Mouse (Mus musculus) cerebellum, postnatal 10 days (tissue): ENCODE measurements around the gene Shpk.

ENCODE experiments used
- DNase-seq, 2 experiments: peaks; one replicate each; pipeline ENCODE4 v3.0.0; 2021; ENCODE audit warnings: mixed read lengths in 2 of 2

The Shpk gene

DNA sequence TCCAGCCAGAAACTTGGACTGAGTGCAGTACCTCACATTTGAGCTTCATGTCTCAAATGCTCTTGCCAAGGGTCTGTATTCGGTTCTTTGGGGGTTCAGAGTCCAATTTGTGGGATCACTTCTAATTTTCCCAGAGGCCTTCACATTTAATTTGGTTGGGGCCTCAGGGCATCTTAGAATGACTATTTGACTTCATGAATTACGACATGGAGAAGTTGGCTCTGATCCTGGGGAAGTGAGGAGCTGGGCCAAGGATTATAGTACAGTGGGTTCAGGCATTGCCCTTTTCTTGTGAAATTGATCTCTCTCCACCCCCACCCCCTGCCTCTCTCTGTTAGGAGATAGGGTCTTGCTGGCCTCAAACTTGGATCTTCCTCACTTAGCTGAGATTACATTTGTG lies 1.8 kb downstream of the Shpk start:
- DNase-seq, result no peak

DNA sequence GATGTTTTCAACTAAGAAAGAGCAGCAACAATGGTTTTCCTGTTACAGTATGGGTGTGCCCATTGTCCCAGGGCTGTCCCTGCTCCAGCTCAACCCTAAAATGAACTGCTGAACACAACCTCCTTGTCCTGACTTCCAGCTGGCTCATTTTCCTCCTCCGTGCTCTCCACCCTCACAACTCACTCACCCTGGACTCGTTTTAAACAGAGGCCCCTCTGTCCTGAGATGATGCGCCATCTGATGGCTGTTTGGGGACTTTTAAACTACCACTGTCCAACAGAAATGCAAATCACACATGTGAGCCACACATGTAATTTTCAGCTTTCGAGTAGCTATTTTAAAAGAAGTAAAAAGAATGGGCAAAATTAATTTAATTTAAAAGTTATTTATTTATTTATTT lies 2.3 kb downstream of the Shpk start:
- DNase-seq, result peak in 1 of 2 experiments; percentile 29

DNA sequence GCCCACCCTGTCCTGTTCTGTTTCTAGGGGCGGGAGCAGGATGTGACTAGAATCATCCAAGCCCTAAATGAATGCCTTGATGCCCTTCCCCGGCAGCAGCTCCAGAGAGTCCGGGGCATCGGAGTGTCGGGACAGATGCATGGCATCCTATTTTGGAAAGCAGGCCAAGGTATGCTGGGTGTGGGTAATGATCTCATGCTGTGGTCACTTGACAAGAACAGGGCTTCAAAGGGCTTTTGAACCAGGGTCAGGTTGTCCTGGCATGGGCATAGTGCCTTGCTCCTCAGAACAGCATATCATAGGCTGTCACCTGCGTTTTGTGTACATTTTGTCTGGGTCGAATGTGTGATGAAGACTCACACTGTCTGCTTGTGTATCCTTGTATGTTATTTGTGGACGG lies 4.6 kb downstream of the Shpk start:
- DNase-seq, result no peak

DNA sequence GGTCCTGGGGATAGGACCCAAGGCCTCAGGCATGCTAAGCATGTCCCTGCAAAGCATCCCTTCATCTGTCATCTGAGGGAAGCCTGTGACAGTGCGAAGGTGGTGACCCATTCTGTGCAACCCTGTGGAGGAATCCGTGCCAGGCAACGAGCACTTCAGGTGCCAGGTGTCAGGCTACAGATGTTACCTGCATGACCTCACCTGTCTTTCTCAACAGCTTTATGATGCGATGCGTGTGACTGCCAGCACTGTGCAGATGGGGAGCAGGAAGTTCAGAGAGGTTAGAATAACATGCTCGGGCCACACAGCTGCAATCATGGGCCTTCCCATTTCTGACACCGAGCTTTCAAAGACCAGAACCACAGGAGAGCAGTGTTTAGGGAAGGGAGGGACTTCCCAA lies 5.9 kb downstream of the Shpk start:
- DNase-seq, result no peak

DNA sequence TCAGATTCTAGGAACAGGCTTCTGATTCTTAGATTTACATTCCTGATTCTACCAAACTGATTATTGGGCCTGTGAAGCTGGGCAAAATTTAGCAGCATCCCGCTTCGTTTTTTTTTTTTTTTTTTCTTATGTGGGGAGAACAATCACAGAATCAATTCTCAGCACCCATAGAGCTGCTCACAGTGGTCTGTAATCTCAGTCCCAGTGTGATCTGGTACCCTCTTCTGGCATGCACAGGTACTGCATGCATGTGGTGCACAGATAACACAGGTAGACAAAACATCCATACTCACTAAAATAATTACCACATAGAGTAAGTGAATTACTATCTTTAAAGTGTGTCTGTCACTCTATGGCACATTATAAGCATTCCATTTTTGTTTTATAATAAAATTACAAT lies 8.4 kb downstream of the Shpk start:
- DNase-seq, result no peak

DNA sequence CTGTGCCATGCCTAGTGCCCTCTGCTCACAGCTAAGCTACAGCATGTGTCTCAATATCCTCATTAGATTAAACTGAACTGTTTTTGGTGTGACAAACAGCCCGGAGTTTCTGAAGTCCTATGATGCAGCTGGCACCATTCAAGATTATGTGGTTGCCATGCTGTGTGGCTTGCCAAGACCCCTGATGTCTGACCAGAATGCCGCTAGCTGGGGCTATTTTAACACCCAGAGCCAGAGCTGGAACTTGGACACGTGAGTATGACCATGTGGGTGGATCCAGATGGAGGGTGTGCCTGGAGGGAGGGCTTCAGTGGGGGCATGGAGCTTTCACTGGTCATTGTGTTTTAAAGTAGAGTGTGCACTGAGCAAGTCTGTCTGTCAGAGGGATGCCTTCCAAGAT lies 14.7 kb downstream of the Shpk start:
- peak; percentile 56 to 71 for DNase-seq

DNA sequence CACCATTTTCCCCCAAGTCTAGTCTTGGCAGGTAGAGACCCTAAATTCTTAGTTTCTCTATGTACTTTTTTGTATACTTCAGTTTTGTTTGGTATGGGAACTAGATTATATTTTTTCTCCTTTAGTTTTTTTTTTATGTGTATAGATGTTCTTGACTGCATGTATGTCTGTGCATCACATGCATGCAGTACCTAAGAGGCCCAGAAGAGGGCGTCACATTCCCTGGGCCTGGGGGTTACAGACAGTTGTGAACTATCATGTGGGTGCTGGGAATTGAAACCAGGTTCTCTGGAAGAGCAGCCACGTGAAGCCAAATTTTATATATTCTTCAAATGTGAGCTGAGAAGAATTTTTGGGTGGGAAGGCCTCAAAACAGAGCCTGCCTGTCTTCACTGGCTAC lies 20.4 kb downstream of the Shpk start:
- no peak for DNase-seq

DNA sequence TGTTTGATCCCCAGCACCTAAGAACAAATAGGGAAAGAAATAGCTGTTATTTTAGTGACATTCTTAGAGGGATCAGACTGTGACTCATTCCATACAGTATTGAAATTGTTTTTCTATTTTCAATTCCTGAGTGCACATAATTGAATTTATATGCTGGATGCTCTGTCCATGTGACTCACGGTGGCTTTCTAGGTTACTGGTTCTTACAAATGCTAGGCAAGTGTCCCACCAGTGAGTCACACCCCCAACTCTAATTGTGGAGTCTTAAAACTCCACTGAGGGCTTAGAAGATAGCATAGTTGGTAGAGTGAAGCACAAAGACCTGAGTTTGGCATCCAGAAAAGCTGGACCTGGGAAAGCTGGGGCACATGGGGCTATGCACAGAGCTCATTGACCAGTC lies 21.4 kb downstream of the Shpk start:
- no peak for DNase-seq

DNA sequence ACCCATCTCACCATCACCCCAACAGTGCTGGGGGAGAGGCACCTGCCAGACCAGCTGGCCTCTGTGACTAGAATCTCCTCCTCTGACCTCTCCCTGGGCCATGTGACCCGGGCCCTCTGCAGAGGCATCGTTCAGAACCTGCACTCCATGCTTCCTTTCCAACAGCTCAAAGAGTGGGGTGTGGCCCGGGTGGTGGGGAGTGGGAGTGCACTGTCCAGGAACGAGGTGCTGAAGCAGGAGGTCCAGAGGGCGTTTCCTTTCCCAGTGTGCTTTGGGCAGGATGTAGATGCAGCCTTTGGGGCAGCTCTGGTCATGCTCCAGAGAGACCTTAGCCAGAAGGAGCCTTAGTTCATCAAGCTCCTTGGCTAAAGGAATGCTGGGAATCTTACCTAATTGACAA lies 23.6 kb downstream of the Shpk start:
- no peak for DNase-seq

DNA sequence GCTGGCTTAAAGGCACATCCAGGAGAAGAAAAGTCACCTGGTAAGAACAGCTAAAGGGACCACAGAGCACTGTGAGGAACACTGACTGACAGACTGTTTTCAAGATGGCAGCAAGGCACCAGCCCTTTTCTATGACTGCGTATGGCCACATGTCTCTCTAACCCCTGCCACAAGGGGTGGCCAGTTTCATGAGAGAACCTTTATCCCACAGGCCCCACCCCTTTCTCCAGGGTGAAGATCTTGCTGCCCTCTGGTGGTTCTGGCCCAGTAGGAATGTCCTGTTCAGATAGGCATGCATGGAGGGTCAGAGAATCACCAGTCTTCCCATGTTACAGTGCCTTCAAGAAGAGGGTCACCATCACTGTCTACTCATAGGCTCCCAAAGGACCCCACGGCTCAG lies 24.7 kb downstream of the Shpk start:
- peak; percentile 23 to 26 for DNase-seq

DNA sequence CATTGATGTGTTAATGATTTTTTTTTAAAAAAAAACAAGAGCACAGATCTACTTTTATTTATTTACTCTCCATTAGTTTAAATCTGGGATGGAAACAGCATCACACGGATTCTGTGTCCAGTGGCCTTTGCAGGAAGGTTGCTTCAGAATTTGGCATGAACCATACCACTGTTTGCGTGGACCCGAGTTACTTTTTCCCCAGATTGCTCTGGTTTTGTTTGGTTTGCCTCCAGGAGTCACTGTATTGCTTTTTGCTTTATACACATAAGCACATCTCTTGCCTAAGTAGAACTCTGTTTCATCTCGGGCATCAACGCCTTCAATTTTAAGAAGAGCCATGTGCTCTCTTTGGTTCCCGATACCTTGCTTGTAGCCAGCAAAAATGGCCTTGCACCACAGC lies 26.6 kb downstream of the Shpk start:
- no peak for DNase-seq

DNA sequence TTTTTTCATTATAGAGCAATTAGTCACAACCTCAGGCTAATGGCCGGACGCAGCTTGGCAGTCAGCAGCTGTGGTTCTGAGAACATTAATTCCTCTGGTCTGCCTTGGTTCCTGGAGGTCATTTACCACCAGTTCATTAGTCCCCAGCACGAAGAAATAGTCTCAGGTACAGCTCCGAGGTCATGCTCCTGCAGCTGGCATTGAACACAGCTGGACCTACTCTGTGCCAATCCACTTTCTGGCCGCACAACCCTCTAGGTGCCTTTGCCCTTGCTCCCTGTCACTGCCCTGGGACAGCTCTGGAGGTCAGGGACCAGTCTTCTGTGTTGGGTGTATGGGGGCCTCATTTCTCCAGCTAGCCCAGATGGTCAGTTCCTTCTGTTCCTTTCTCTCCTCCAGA lies 29.6 kb downstream of the Shpk start:
- DNase-seq, result no peak

DNA sequence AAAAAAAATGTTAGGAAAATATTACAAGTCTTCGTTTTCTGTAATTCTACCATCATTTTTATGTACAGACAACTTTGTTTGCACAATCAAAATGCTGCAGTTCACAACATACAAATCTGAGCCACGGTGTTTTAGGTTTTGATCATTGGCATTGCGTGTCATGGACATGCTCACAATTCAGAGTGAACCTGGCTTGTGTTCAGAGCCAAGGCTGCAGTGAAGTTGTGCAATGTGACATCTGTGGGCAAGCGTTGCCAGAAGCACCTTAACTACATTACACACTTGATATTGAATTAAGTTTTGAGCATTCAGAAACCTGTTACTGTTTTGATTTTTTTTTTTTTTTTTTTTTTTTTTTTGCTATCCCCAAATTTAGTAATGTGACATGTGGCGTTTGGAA lies 30.8 kb downstream of the Shpk start:
- DNase-seq, result no peak

DNA sequence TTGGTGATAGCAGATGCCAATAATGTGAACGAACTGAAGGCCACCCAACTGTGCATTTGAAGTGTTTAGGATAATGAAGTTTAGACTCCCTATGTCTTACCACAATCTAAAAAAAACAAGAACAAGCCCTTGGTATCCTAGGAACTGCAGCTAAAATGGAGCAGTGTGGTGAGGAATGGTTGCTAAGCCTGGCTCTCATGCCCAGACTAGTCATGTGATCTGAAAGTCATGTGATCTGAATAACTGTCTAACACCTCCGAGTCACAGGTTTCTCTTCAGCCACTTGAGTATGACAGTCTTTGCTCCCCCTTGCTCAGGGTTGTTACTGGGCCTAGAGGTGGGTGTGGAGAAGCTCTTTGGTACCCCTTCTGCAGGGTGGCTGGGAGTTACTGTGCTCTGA lies 33.3 kb downstream of the Shpk start:
- no peak for DNase-seq

DNA sequence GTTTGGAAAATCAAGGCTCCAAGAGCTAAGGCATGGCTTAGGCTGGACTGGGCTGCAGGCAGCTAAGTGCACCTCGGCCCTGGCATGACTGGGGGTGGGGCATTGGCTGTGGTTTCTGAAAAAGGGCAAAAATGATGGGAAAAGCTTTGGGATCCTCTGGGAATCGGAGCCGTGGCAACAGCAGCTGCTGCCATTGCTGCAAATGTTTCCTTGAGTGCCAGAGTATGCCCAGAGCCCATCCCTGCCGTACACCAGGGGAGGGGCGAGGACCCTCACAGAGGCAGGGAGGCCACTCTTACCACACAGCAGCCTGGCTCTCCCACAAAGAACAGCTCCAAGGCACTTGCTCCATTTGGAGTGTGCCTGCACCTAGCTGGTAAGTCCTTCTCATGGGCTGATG lies 34.7 kb downstream of the Shpk start, which contains the start of gene Trpv1:
Gene Trpv1, plus strand, starts transcription at position 301 of the 400 bp plus-strand sequence.
- DNase-seq, result no peak

DNA sequence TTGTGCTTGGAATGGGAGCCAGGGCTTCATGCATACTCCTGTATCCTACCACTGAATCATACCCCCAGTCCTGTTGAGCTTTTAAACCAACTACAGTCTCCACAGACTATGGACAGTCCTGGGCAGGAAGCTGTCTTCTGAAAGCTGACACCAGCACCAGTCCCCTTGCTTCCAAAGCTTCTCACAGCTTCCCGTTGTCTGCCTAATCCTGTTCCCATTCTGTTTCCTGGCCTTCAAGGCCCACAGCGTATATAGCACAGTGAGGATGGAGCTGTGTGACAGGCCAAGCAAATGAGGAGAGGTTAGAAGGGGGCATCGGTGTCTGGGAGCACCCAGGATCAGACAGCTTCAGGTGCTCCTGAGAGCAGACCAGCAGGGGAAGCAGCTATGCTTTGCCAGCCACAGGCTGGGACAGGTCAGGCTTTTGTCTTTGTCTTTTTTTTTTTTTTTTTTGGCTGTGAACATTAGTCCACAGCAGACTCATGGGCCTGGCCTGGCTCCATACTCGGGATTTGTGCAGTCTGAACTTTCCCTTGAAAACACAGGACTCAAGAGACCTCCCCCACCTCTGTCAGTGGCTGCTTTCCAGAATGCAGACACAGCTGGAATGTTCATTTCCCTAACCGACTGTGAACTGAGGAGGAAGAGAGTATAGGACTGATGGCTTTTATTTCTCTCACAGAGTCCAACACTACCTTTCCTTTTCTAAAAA lies 36.9 kb downstream of the Shpk start:
- DNase-seq, result peak in 1 of 2 experiments; percentile 34

DNA sequence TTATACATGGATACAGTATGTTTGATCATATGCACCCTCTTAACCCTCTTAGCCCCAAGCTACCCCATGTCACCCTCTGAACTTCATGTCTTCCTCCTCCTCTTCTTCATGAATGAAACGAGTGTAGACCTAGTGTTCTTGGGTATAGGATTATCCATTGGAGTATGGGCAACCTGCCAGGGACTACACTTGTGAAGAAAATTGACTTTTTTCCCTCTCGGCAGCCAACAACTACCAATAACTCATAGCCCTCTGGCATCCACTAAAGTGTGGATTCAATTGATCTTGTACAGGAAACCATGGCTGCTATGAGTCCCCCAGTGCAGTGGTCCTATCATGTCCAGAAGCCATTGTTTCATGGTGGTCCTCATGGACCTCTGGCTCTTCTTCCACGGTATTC lies 37.5 kb downstream of the Shpk start:
- no peak for DNase-seq

DNA sequence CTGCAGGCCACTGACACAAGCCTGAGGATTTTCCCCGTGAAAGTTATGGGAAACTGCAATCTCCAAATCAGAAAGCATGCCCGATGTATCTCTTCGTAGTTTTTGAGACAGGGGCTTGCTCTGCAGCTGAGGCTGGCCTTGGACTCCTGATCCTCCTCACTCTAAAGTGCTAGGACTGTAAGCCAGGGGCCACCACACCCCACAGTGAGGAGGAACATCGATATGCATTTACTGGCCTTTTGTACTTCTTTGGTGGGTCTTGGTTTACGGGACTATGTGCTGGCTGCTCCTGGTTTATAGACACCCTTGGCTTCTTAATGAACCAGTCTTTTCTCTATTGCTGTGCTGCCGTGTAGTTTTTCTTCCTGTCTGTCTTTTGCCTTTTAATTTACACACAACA lies 42.9 kb downstream of the Shpk start:
- no peak for DNase-seq

DNA sequence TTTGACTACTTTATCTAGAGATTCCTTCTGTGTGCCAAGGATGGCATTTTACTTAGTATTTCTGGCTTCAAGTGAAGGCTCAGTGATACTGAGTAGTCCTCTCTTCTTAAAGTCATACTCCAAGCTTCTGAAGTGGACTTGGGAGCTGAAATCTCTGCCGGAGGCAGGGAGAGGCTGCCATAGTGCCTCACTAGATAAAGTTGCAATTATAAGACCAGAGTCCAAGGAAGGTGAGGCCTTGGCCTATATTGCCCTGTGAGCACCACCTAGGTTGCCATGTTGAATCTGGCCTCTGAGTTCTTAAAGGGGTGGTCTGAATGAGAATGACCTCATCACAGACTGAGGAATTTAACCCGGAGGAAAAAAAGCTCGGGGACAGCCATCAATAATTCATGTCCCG lies 43.5 kb downstream of the Shpk start:
- no peak for DNase-seq

DNA sequence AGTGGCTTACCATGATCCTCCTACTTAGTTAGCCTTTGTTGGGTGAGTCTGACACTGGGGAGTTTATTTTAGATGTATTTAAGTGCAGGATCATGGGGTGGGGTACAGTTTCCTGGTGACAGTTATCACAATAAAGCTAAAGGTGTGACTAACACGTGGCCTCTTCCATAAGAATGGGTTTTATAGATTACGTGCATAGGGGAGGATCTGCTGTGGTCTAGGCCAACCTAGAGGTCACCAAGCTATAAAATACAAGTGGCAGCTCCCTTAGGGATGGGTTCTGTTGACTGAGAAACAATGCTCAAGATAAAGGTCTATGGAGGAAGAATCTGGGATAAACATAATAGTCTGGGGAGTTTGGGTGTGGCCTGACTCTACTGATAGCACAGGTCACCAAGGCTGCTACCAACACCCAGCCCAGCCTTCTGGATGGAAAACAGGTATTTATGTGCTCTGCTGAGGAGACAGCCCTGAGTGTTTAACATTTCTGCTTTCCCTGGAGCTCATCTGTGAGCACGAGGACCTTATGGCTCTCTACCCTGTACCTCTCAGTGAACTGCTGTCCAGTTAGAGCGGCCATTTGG lies 58.2 kb downstream of the Shpk start:
- DNase-seq, result no peak

DNA sequence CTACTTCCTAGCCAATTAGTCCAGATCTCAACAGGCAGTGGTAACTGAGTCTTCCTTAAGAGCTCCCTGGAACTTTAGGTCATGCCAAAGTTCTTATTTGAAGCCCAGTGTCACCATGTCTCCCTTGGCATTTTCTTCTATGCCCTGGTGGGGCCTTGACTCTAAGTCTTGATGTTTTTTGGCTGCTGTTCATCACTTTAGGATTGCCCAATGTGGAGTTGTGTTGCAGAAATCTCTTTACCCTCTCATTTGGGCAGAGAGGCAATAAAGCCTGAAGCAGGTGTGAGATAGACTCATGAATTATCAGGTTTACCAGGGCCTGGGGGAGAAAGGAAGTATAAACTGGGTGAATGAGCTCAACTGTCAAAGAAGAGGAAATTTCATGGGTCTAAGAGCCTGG lies 59.4 kb downstream of the Shpk start:
- no peak for DNase-seq

DNA sequence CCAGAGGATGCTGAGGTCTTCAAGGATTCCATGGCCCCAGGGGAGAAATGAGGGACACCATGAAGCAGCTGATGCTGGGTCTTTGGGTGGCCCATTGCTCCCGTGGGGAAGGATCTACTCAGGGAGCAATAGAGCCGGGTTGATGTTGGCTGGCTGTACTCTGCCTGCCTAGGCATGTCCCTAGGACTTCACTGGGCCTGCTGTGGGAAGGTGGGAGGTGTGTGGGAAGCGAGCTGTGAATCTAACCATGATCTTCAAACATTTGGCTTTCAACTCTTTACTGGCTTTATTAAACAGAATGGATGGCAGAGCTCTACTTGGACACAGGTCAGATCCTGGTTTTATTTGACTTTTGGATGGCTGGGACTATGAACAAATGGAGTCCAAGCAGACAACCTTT lies 61.2 kb downstream of the Shpk start:
- no peak for DNase-seq

DNA sequence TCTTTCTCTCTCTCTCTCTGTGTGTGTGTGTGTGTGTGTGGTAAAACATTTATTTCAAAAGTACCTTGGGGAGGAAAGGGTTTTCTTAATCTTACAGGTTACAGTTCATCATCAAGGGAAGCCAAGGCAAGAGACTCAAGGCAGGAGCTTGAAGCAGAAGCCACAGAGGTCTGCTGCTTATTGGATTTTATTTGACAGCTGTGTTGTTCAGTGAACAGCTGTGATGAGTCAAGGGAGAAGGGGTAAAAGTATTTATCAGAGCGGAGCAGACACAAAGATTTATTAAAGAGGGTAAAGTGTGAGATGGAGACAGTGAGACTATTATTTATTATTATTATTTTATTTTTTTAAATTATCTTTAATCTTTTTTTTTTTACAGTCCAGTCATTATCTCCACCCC lies 62.1 kb downstream of the Shpk start:
- DNase-seq, result no peak

DNA sequence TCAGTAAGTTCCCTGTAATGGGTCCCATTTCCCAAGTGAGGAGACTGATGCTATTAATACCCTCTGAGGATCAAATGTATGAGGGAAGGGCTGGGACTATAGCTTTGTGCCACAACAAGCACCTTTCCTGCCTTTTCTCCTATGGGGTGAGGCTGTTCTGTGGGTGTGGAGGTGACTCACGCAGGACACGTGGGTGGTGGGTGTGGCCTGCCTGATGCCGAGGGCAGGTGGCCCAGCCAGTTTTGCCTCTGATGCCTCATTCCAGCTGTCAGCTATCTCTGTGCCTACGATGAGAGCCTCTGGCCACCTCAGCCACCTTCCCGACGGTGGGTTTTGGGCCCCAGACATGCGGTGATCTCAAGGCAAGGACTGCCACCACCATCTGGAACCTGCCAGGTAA lies 68.0 kb downstream of the Shpk start, which contains the start of gene Trpv3:
Gene Trpv3, plus strand, starts transcription at position 122 of the 400 bp plus-strand sequence.
- DNase-seq, result no peak
